Mouse (Mus musculus) myocyte (in vitro differentiated cells): ENCODE measurements at regions not wholly inside any gene's neighbourhood (a gene's known extent, or its start where the extent isn't known, plus 50 kb on each side); places are given as distances from the start of the nearest gene placed in this dataset.

Experiments
- CEBPB ChIP-seq: IDR thresholded peaks from 2 replicates; pipeline ENCODE4 v1.6.1; 2011; ENCODE audit warnings: mild to moderate bottlenecking, moderate library complexity; ENCODE audit not compliant: poor library complexity, insufficient read depth, severe bottlenecking
- E2F4 ChIP-seq: IDR thresholded peaks from one replicate; pipeline ENCODE4 v1.6.1; 2011; ENCODE audit warnings: mild to moderate bottlenecking, control low read depth, moderate library complexity; ENCODE audit not compliant: insufficient read depth
- MYOD1 ChIP-seq, 3 experiments: IDR thresholded peaks; one replicate each; pipeline ENCODE4 v1.6.1; 2011; ENCODE audit warnings: control low read depth in 2 of 3, low read depth in 2 of 3, mild to moderate bottlenecking in 2 of 3, moderate library complexity in 1 of 3; ENCODE audit not compliant: insufficient read length in 2 of 3, control insufficient read depth in 1 of 3
- MYOG ChIP-seq, 3 experiments: IDR thresholded peaks; one replicate each; pipeline ENCODE4 v1.6.1; 2011; ENCODE audit warnings: control low read depth in 2 of 3, low read depth in 2 of 3, mild to moderate bottlenecking in 2 of 3; ENCODE audit not compliant: insufficient read length in 2 of 3, control insufficient read depth in 1 of 3, insufficient read depth in 1 of 3
- POLR2A ChIP-seq: IDR thresholded peaks from one replicate; pipeline ENCODE4 v1.6.1; 2011; ENCODE audit warnings: low read depth, mild to moderate bottlenecking, control low read depth, moderate library complexity; ENCODE audit not compliant: insufficient read length
- POLR2AphosphoS2 ChIP-seq: IDR thresholded peaks from one replicate; pipeline ENCODE4 v1.6.1; 2011; ENCODE audit warnings: low read depth, control low read depth; ENCODE audit not compliant: insufficient read length
- REST ChIP-seq: IDR thresholded peaks from one replicate; pipeline ENCODE4 v1.6.1; 2011; ENCODE audit warnings: mild to moderate bottlenecking, control low read depth, moderate library complexity; ENCODE audit not compliant: insufficient read depth, insufficient read length
- USF1 ChIP-seq: IDR thresholded peaks from one replicate; pipeline ENCODE4 v1.6.1; 2011; ENCODE audit warnings: low read depth, mild to moderate bottlenecking, control low read depth, moderate library complexity

DNA sequence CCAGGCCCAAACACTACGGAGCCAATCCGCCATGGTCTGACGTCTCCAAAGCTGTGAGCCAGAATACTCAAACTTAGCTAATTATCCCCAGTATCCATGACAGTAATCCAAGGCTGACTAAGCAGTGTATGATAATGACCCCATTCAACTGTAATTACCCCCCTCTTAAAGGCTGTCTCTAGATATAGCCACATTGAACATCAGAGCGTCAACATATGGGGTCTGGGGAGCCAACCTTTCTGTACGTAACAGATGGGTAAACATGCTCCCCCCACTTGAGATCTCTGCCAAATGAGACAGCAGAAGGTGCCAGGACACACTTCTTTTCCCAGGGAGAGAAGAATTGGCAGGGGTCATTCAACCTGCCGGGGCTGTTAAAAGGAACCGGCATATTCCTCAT is 73.1 kb downstream of the Ubiad1 start:
- no peak for TF ChIP-seq REST
- no peak for TF ChIP-seq MYOD1 (IDR thresholded peaks at IDR 0.05; ENCODE audit: control insufficient read depth in 1 of 3, insufficient read length in 2 of 3, low read depth in 2 of 3)
- TF ChIP-seq POLR2A, result no peak
- TF ChIP-seq MYOG (IDR thresholded peaks at IDR 0.05; ENCODE audit: control insufficient read depth in 1 of 3, insufficient read depth in 1 of 3, insufficient read length in 2 of 3, low read depth in 2 of 3), result no peak
- no peak for TF ChIP-seq CEBPB
- no peak for TF ChIP-seq E2F4
- TF ChIP-seq USF1, result no peak
- TF ChIP-seq POLR2AphosphoS2, result no peak
